Mouse (Mus musculus) heart, postnatal 0 days (tissue): ENCODE data around the gene AI661453.

ENCODE experiments used
- CTCF ChIP-seq: IDR thresholded peaks from 2 replicates; pipeline ENCODE4 v1.5.1; 2016; ENCODE audit warnings: antibody characterized with exemption, control low read depth, low read depth
- EP300 ChIP-seq: IDR thresholded peaks from 2 replicates; pipeline ENCODE4 v1.6.1; 2016; ENCODE audit warnings: antibody characterized with exemption, low read depth

- TF ChIP-seq CTCF (no peak), EP300 (no peak)
Observed at GRCm38 (mm10) chr17:47494132-47494531, 57.7 kb downstream of the AI661453 start.
